In the genomic region with DNA sequence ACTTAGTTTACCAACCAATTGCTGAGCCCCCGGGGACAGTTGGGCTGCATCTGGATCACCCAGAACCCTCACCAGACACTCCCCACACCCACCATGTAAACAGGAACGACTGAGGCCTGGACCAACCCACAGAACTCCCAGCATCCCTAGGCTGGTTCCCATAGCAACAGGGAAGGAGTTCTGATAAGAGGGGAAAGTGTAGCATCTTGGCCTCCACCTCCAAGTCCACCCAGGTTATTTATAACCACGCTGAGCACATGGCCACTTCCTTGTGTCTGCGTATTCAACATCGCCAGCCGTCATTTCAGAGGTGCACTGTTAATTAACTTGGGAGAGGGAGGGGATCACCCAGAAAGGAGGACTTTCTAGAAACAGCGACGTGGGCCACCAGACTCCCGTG, we compare ENCODE assay signal across 13 mouse cellular contexts.
A peak's percentile ranks its signal among the peaks of the same experiment; 100 is the strongest.
DNase-seq lines count a peak whose midpoint lies in the region; ATAC-seq and TF ChIP-seq lines count a peak whose summit lies in the region.
"Had no signal": no experiment of that assay in that cellular context is flagged by ENCODE, and none has a peak within 500 bp of the region (broad histone marks: within the 10 kb centered on the region; RNA-seq: fewer than 3 reads in every experiment).

No protein-coding gene starts in this region.

- H3K27ac ChIP-seq in heart, embryonic 13.5 days (replicated peaks) = 0 out of 2 replicates have a peak overlapping the region, but pooled peaks have one; percentile 36
- peak overlapping the region; percentile 19; the same call in 1 of the 2 replicates for H3K27ac ChIP-seq in testis, adult 2 months (ENCODE audit: control insufficient read depth, insufficient read depth, low read depth, low read length)
- peak overlapping the region; percentile 63; the same call in 1 of the 2 replicates for H3K27ac ChIP-seq in limb, embryonic 10.5 days
- H3K27ac ChIP-seq in stomach, postnatal 0 days (replicated peaks) = peak overlapping the region; percentile 61
- H3K27ac ChIP-seq: limb, embryonic 12.5 days had no signal

- ATAC-seq in heart, embryonic 13.5 days (ENCODE audit: extremely low read depth, insufficient number of reproducible peaks, low FRiP score, low TSS enrichment) = no peak
- no peak for ATAC-seq in stomach, postnatal 0 days (ENCODE audit: low FRiP score, low TSS enrichment)

- H3K4me1 ChIP-seq in heart, embryonic 13.5 days = peaks cover 51% of the 10 kb centered on the region
- H3K4me1 ChIP-seq in testis, adult 2 months (ENCODE audit: control insufficient read depth, insufficient read depth, low read length) = peaks cover 10% of the 10 kb centered on the region
- H3K4me1 ChIP-seq in limb, embryonic 10.5 days = peaks cover 34% of the 10 kb centered on the region
- H3K4me1 ChIP-seq in stomach, postnatal 0 days (replicated peaks; ENCODE audit: control insufficient read depth, insufficient read depth) = 0 out of 2 replicates have a peak, but pooled peaks cover 2% of the 10 kb centered on the region

- DNase-seq in heart, adult 8-10 months (ENCODE audit: low spot score) = no peak
- DNase-seq in testis, postnatal 10 days (ENCODE audit: low spot score) = no peak
- DNase-seq in limb, embryonic 10.5 days (ENCODE audit: low spot score) = no peak
- DNase-seq in stomach, postnatal 0 days (ENCODE audit: low spot score) = no peak
- no peak for DNase-seq in adrenal gland, adult 8-10 months
- DNase-seq in thymus, postnatal 4 days = no peak
- DNase-seq: cerebellum, adult 9-10 months; kidney, adult 11 months; lung, embryonic 14.5 days had no signal

- no peaks in the 10 kb centered on the region for H3K27me3 ChIP-seq in heart, embryonic 13.5 days (replicated peaks)
- no peaks in the 10 kb centered on the region for H3K27me3 ChIP-seq in testis, adult 2 months (ENCODE audit: control insufficient read depth, insufficient read depth, low read length)
- peaks cover 6% of the 10 kb centered on the region; the same call in 1 of the 2 replicates for H3K27me3 ChIP-seq in limb, embryonic 10.5 days (ENCODE audit: low read depth, poor library complexity, severe bottlenecking)
- no peaks in the 10 kb centered on the region for H3K27me3 ChIP-seq in stomach, postnatal 0 days (ENCODE audit: control insufficient read depth, insufficient read depth, low read length)
- H3K27me3 ChIP-seq: embryonic facial prominence, embryonic 13.5 days had no signal

- TF ChIP-seq POLR2A in testis, adult 2 months (IDR thresholded peaks at IDR 0.05; ENCODE audit: control insufficient read depth, low read depth, low read length) = no peak

- no peak overlapping the region for H3K4me2 ChIP-seq in heart, embryonic 13.5 days
- no peak overlapping the region for H3K4me2 ChIP-seq in stomach, postnatal 0 days (replicated peaks; ENCODE audit: low read depth)
- H3K4me2 ChIP-seq: embryonic facial prominence, embryonic 13.5 days; limb, embryonic 12.5 days; lung, embryonic 14.5 days had no signal

- H3K9me3 ChIP-seq in heart, embryonic 13.5 days = peaks cover 4% of the 10 kb centered on the region; the same call in 1 of the 2 replicates
- no peaks in the 10 kb centered on the region for H3K9me3 ChIP-seq in limb, embryonic 10.5 days (replicated peaks)
- no peaks in the 10 kb centered on the region for H3K9me3 ChIP-seq in stomach, postnatal 0 days (ENCODE audit: control insufficient read depth, low read length)

- H3K4me3 ChIP-seq in heart, embryonic 13.5 days = no peak overlapping the region
- H3K4me3 ChIP-seq in testis, adult 2 months (ENCODE audit: control insufficient read depth, low read depth, low read length) = peak overlapping the region; percentile 74
- no peak overlapping the region for H3K4me3 ChIP-seq in limb, embryonic 10.5 days
- H3K4me3 ChIP-seq in stomach, postnatal 0 days (ENCODE audit: low read depth, low read length) = no peak overlapping the region
- H3K4me3 ChIP-seq: embryonic facial prominence, embryonic 13.5 days; limb, embryonic 12.5 days had no signal

- no peak for TF ChIP-seq CTCF in testis, adult 2 months (IDR thresholded peaks at IDR 0.05; ENCODE audit: control insufficient read depth, insufficient read depth, insufficient replicate concordance, low read depth, low read length)
- no peak for TF ChIP-seq CTCF in stomach, postnatal 0 days (IDR thresholded peaks at IDR 0.05; ENCODE audit: low read depth)

- H3K36me3 ChIP-seq in heart, embryonic 13.5 days = peaks cover 4% of the 10 kb centered on the region
- no peaks in the 10 kb centered on the region for H3K36me3 ChIP-seq in testis, adult 2 months (ENCODE audit: control insufficient read depth, insufficient read depth, low read length)
- no peaks in the 10 kb centered on the region for H3K36me3 ChIP-seq in limb, embryonic 10.5 days
- H3K36me3 ChIP-seq in stomach, postnatal 0 days (ENCODE audit: control insufficient read depth, insufficient read depth, low read length) = no peaks in the 10 kb centered on the region
- H3K36me3 ChIP-seq: embryonic facial prominence, embryonic 13.5 days; limb, embryonic 12.5 days had no signal

- WGBS in heart, embryonic 13.5 days = 40% methylated on average over 9 of the region's 9 CpGs
- 74% methylated on average over 9 of the region's 9 CpGs for WGBS in limb, embryonic 10.5 days
- 47% methylated on average over 9 of the region's 9 CpGs for WGBS in stomach, postnatal 0 days

- TF ChIP-seq EP300 in stomach, postnatal 0 days (optimal IDR thresholded peaks at IDR 0.05) = no peak

- peak overlapping the region; percentile 52; the same call in 1 of the 2 replicates for H3K9ac ChIP-seq in heart, embryonic 13.5 days
- H3K9ac ChIP-seq in stomach, postnatal 0 days (ENCODE audit: low read length) = no peak overlapping the region; the same call in 1 of the 2 replicates
- H3K9ac ChIP-seq: embryonic facial prominence, embryonic 13.5 days; limb, embryonic 12.5 days; lung, embryonic 14.5 days had no signal
